Mouse (Mus musculus) kidney, postnatal 0 days (tissue): ENCODE measurements at regions not wholly inside any gene's neighbourhood (a gene's known extent, or its start where the extent isn't known, plus 50 kb on each side); places are given as distances from the start of the nearest gene placed in this dataset.
A peak's percentile ranks its signal among the peaks of the same experiment; 100 is the strongest.

Experiments used
- ATAC-seq: fragments of 200-750 bp; cut with Nextera tagmentation; replicated peaks from 2 replicates; pipeline ENCODE4 v1.8.0; 2017; ENCODE audit warnings: low read depth, moderate number of reproducible peaks, moderate TSS enrichment, moderate library complexity; ENCODE audit not compliant: low FRiP score
- DNase-seq: peaks from one replicate; pipeline ENCODE4 v3.0.0-alpha.2; 2016; ENCODE audit warnings: low spot score
- H3K27ac ChIP-seq: fragments of 300-500 bp; sonication (generic); 2 replicates; pipeline ENCODE4 v1.5.1; 2014; ENCODE audit warnings: mild to moderate bottlenecking
- H3K27me3 ChIP-seq: fragments of 300-500 bp; sonication (generic); 2 replicates; pipeline ENCODE4 v1.6.1; 2014; ENCODE audit warnings: low read length, mixed read lengths; ENCODE audit not compliant: insufficient read depth
- H3K36me3 ChIP-seq: fragments of 300-500 bp; sonication (generic); 2 replicates; pipeline ENCODE4 v1.6.1; 2014; ENCODE audit warnings: low read length, mixed read lengths; ENCODE audit not compliant: insufficient read depth
- H3K4me1 ChIP-seq: fragments of 300-500 bp; sonication (generic); replicated peaks from 2 replicates; pipeline ENCODE4 v1.6.1; 2014; ENCODE audit warnings: antibody characterized with exemption, low read length, mixed read lengths; ENCODE audit not compliant: insufficient read depth
- H3K4me2 ChIP-seq: fragments of 300-500 bp; sonication (generic); 2 replicates; pipeline ENCODE4 v1.6.1; 2014; ENCODE audit warnings: mild to moderate bottlenecking, low read length, moderate library complexity, mixed read lengths
- H3K4me3 ChIP-seq: fragments of 300-500 bp; sonication (generic); replicated peaks from 2 replicates; pipeline ENCODE4 v1.5.1; 2014; ENCODE audit warnings: low read depth, low read length
- H3K9ac ChIP-seq: fragments of 300-500 bp; sonication (generic); 2 replicates; pipeline ENCODE4 v1.6.1; 2014; ENCODE audit warnings: low read depth, low read length
- H3K9me3 ChIP-seq: fragments of 300-500 bp; sonication (generic); replicated peaks from 2 replicates; pipeline ENCODE4 v1.6.1; 2016; ENCODE audit warnings: low read length, inconsistent platforms, mixed read lengths
- CTCF ChIP-seq: IDR thresholded peaks from 2 replicates; pipeline ENCODE4 v1.5.1; 2016; ENCODE audit warnings: antibody characterized with exemption, low read depth, mild to moderate bottlenecking, moderate library complexity
- WGBS: fragments of 180-500 bp; shearing (Covaris S2); extraction: QIAGEN DNeasy Blood & Tissue Kit; methylation state at CpG from one replicate; pipeline ENCODE4 v1.1.7; 2014; 5-methylcytosine and 5-hydroxymethylcytosine counted together

DNA sequence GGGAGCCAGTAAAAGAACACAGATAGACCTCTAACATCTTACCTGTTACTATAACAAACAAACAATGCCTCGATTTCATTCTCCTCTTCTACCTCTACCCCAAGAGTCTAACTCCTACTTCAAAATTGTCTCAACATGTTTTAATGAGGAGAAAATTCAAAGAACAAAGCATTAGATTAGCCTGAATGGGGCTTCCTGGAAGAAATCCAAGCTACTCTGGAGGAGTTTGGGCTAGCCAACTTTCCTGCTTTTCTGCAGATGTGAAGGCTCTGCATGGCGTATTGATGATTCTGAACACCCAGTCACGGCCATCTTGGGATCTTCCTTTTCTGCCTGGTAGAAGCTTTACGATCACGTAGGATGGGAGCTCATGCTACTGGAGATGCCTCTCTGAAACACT, 62.9 kb upstream of the Boc start:
- WGBS: 75% methylated on average over 5 of the region's 5 CpGs
- Histone ChIP-seq H3K4me1 (peaks cover 6% of the 10 kb centered on the region; the same call in 1 of the 2 replicates), H3K4me2 (no peak overlapping the region), H3K27ac (no peak overlapping the region), H3K27me3 (no peaks in the 10 kb centered on the region), H3K9ac (no peak overlapping the region), H3K36me3 (no peaks in the 10 kb centered on the region), H3K4me3 (no peak overlapping the region), H3K9me3 (no peaks in the 10 kb centered on the region)
- DNase-seq (no peak), ATAC-seq (no peak)
- TF ChIP-seq CTCF: no peak

GRCm38 (mm10) chr16:44620536-44620935, 61.8 kb upstream of the Boc start:
- no peak overlapping the region for H3K4me3 ChIP-seq
- no peak for ATAC-seq
- no peaks in the 10 kb centered on the region for H3K36me3 ChIP-seq
- no peak overlapping the region for H3K4me2 ChIP-seq
- DNase-seq: no peak
- no peaks in the 10 kb centered on the region for H3K27me3 ChIP-seq
- no peaks in the 10 kb centered on the region for H3K9me3 ChIP-seq
- 73% methylated on average over 2 of the region's 2 CpGs for WGBS
- H3K9ac ChIP-seq: no peak overlapping the region
- TF ChIP-seq CTCF: no peak
- H3K27ac ChIP-seq: no peak overlapping the region
- H3K4me1 ChIP-seq: peaks cover 12% of the 10 kb centered on the region; the same call in 1 of the 2 replicates

DNA sequence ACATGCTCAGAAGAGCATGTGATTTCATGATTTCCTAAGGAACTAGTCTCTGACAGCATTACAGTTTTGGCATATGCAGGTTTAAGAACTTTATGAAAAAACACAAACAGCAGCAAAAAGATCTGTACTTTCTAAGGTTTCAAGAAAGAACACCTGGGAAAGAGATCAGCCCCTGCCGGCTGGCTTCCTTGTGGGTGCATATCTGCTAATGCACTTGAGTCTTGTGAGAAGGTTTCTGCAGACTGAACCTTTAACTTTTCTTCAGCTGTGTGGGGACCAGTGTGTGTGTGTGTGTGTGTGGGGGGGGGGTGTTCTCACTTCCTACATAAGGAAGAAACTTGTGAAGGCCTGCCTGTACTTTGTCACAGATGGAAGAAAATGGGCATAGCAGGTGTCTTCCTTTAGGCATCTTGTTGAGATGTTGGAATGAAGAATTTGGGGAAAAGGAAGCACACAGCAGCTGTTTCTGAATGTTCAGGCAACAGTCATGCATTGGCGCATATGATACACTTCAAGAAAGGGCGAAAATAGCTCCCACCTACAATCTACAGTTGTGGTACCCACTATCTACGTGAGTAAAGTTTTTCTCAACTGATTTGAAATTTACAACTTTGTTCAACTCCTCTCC, 60.9 kb upstream of the Boc start:
- no peak overlapping the region for H3K27ac ChIP-seq
- no peak for TF ChIP-seq CTCF
- no peak overlapping the region for H3K4me3 ChIP-seq
- WGBS: 79% methylated on average over 4 of the region's 4 CpGs
- H3K27me3 ChIP-seq: no peaks in the 10 kb centered on the region
- H3K36me3 ChIP-seq: no peaks in the 10 kb centered on the region
- H3K9ac ChIP-seq: no peak overlapping the region
- DNase-seq (no peak), ATAC-seq (no peak)
- H3K9me3 ChIP-seq: no peaks in the 10 kb centered on the region
- H3K4me2 ChIP-seq: no peak overlapping the region
- peaks cover 12% of the 10 kb centered on the region; the same call in 1 of the 2 replicates for H3K4me1 ChIP-seq

- Histone ChIP-seq H3K9me3 (no peaks in the 10 kb centered on the region), H3K4me2 (no peak overlapping the region), H3K4me1 (peaks cover 12% of the 10 kb centered on the region; the same call in 1 of the 2 replicates), H3K27ac (no peak overlapping the region), H3K4me3 (no peak overlapping the region), H3K27me3 (no peaks in the 10 kb centered on the region), H3K36me3 (no peaks in the 10 kb centered on the region), H3K9ac (no peak overlapping the region)
- 70% methylated on average over 6 of the region's 6 CpGs for WGBS
- no peak for ATAC-seq
- no peak for DNase-seq
- no peak for TF ChIP-seq CTCF
These were observed 58.3 kb upstream of the Boc start for GRCm38 (mm10) chr16:44617041-44617440.

GRCm38 (mm10) chr16:44616376-44616775, 57.7 kb upstream of the Boc start:
- H3K9me3 ChIP-seq: no peaks in the 10 kb centered on the region
- no peak for TF ChIP-seq CTCF
- no peak overlapping the region for H3K4me2 ChIP-seq
- 0 out of 2 replicates have a peak overlapping the region, but pooled peaks have one; percentile 38 for H3K27ac ChIP-seq
- H3K9ac ChIP-seq: peak overlapping the region; percentile 43; the same call in 1 of the 2 replicates
- peaks cover 12% of the 10 kb centered on the region; the same call in 1 of the 2 replicates for H3K4me1 ChIP-seq
- H3K27me3 ChIP-seq: no peaks in the 10 kb centered on the region
- H3K4me3 ChIP-seq: no peak overlapping the region
- no peaks in the 10 kb centered on the region for H3K36me3 ChIP-seq
- ATAC-seq (peak; percentile 68), DNase-seq (peak; percentile 78)
- WGBS: 8% methylated on average over 5 of the region's 5 CpGs

- WGBS: 6% methylated on average over 3 of the region's 3 CpGs
- ATAC-seq (no peak), DNase-seq (peak; percentile 55)
These were observed 57.1 kb upstream of the Boc start for GRCm38 (mm10) chr16:44615878-44616206.

More at GRCm38 (mm10) chr16:44615878-44616206, 57.1 kb upstream of the Boc start:
- H3K4me2 ChIP-seq: no peak overlapping the region
- no peak overlapping the region for H3K9ac ChIP-seq
- no peaks in the 10 kb centered on the region for H3K27me3 ChIP-seq
- no peaks in the 10 kb centered on the region for H3K9me3 ChIP-seq
- H3K4me3 ChIP-seq: no peak overlapping the region
- H3K4me1 ChIP-seq: peaks cover 12% of the 10 kb centered on the region; the same call in 1 of the 2 replicates
- no peak for TF ChIP-seq CTCF
- H3K36me3 ChIP-seq: no peaks in the 10 kb centered on the region
- no peak overlapping the region for H3K27ac ChIP-seq
